Mouse (Mus musculus): Measurements from ENCODE around the gene Ptprs. TPM values are rescaled to one million over a fixed set of nuclear protein-coding genes. Genes with fewer than 3 reads are reported as not detected.

Gene Ptprs
- polyA plus RNA-seq (2015; fragmentation: Nextera tagmentation; extraction: Ambion mirVana): 52.6 and 62.0 TPM in 2 replicates

GRCm38 (mm10) chr17:56476402-56476752 is at the start of gene Ptprs:
Gene Ptprs (minus strand): TSS chr17:56476483.

DNA sequence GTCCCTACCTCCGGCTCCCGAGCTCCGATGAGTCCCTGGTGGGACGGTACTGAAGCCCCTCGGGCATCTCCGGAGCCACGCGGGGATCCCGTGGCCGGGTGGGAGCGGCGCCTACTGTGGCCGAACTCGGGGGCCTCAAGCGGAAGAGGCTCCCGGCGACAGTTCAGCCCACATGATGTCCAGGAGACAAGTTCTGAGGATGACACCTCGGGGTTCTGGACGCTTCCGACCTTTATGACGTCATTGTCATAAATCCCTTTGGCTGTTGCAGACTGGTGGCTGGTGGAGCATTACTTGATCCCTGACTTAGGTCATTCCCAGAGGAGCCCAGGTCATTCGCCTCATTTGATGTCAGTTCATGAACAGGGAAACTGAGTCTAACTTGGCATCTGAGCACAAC is 36.0 kb upstream of the Ptprs start, which contains the start of gene Znrf4:
Gene Znrf4 (minus strand): TSS at position 122 of the 400 bp plus-strand sequence.

Small RNA genes within 50 kb of the gene (microRNA-seq; reads per million reads assigned to microRNA genes)
- gene Mir6977 (ENCODE audit: borderline replicate concordance, insufficient number of aligned reads): not detected

Other genes with a start within 250 kb of the Ptprs start
- 7.6 and 9.1 TPM in 2 replicates for gene Fem1a, start 219.7 kb downstream of the Ptprs start, polyA plus RNA-seq (2015; fragmentation: Nextera tagmentation; extraction: Ambion mirVana)
- 4.1 and 7.2 TPM in 2 replicates for gene Ticam1, start 199.7 kb downstream of the Ptprs start, polyA plus RNA-seq (2015; fragmentation: Nextera tagmentation; extraction: Ambion mirVana)
- gene Plin3, start 183.6 kb downstream of the Ptprs start, polyA plus RNA-seq (2015; fragmentation: Nextera tagmentation; extraction: Ambion mirVana): 66.6 and 84.7 TPM in 2 replicates
- not detected in 2 replicates for gene Arrdc5, start 176.2 kb downstream of the Ptprs start, polyA plus RNA-seq (2015; fragmentation: Nextera tagmentation; extraction: Ambion mirVana)
- 13.7 and 20.0 TPM in 2 replicates for gene Uhrf1, start 173.2 kb downstream of the Ptprs start, polyA plus RNA-seq (2015; fragmentation: Nextera tagmentation; extraction: Ambion mirVana)
- 17.4 and 20.2 TPM in 2 replicates for gene Kdm4b, start 150.4 kb downstream of the Ptprs start, polyA plus RNA-seq (2015; fragmentation: Nextera tagmentation; extraction: Ambion mirVana)
- gene Znrf4, start 35.9 kb upstream of the Ptprs start, polyA plus RNA-seq (2015; fragmentation: Nextera tagmentation; extraction: Ambion mirVana): not detected in 2 replicates
- gene Gm20219, start 77.9 kb upstream of the Ptprs start, polyA plus RNA-seq (2015; fragmentation: Nextera tagmentation; extraction: Ambion mirVana): not detected in 2 replicates
- gene Safb2, start 108.1 kb upstream of the Ptprs start, polyA plus RNA-seq (2015; fragmentation: Nextera tagmentation; extraction: Ambion mirVana): 29.1 and 47.8 TPM in 2 replicates
- gene Safb, start 108.3 kb upstream of the Ptprs start, polyA plus RNA-seq (2015; fragmentation: Nextera tagmentation; extraction: Ambion mirVana): 37.7 and 44.7 TPM in 2 replicates
- gene 2410015M20Rik, start 133.3 kb upstream of the Ptprs start, polyA plus RNA-seq (2015; fragmentation: Nextera tagmentation; extraction: Ambion mirVana): 641 and 952 TPM in 2 replicates
- gene Rpl36, start 136.9 kb upstream of the Ptprs start, polyA plus RNA-seq (2015; fragmentation: Nextera tagmentation; extraction: Ambion mirVana): 2,312 and 3,349 TPM in 2 replicates
- gene Lonp1, start 150.4 kb upstream of the Ptprs start, polyA plus RNA-seq (2015; fragmentation: Nextera tagmentation; extraction: Ambion mirVana): 66.1 and 166 TPM in 2 replicates
- 0.98 and 2.5 TPM in 2 replicates for gene Catsperd, start 151.7 kb upstream of the Ptprs start, polyA plus RNA-seq (2015; fragmentation: Nextera tagmentation; extraction: Ambion mirVana)
- gene Ranbp3, start 196.8 kb upstream of the Ptprs start, polyA plus RNA-seq (2015; fragmentation: Nextera tagmentation; extraction: Ambion mirVana): 37.1 and 48.7 TPM in 2 replicates
- 563 and 594 TPM in 2 replicates for gene Ndufa11, start 241.3 kb upstream of the Ptprs start, polyA plus RNA-seq (2015; fragmentation: Nextera tagmentation; extraction: Ambion mirVana)
- 19.4 and 35.9 TPM in 2 replicates for gene Vmac, start 241.5 kb upstream of the Ptprs start, polyA plus RNA-seq (2015; fragmentation: Nextera tagmentation; extraction: Ambion mirVana)

Data from adrenal gland, postnatal 0 days (tissue).